Mouse (Mus musculus): Measurements from ENCODE around the gene Rpl3. TPM values are rescaled to one million over a fixed set of nuclear protein-coding genes. Genes with fewer than 3 reads are reported as not detected.
A peak's percentile ranks its signal among the peaks of the same experiment; 100 is the strongest.
"Not testable (repeated sequence)": the region's sequence is repeated elsewhere in the genome, so short reads cannot be mapped to it uniquely, and the experiment has no call there.

Rpl3 gene
- polyA plus RNA-seq, 1 experiment from 2014 or later: 612 TPM

- Histone ChIP-seq H3K27me3 (no peaks in the 10 kb centered on the region), H3K4me2 (replicated peaks) (no peak overlapping the region)
Observed at GRCm38 (mm10) chr15:80130689-80131088, 39.0 kb upstream of the Rpl3 start.

GRCm38 (mm10) chr15:80129982-80130381 lies 38.3 kb upstream of the Rpl3 start:
- Histone ChIP-seq H3K9ac (replicated peaks) (no peak overlapping the region), H3K4me1 (replicated peaks) (peaks cover 17% of the 10 kb centered on the region), H3K9me3 (no peaks in the 10 kb centered on the region), H3K4me2 (replicated peaks) (no peak overlapping the region), H3K36me3 (no peaks in the 10 kb centered on the region), H3K27me3 (no peaks in the 10 kb centered on the region), H3K4me3 (replicated peaks) (no peak overlapping the region), H3K27ac (no peak overlapping the region)
- 90% methylated on average over 6 of the region's 6 CpGs for WGBS
- ATAC-seq: no peak

More at GRCm38 (mm10) chr15:80130689-80131088, 39.0 kb upstream of the Rpl3 start:
- H3K4me3 ChIP-seq (replicated peaks): no peak overlapping the region
- H3K9ac ChIP-seq (replicated peaks): no peak overlapping the region
- 88% methylated on average over 5 of the region's 5 CpGs for WGBS
- H3K4me1 ChIP-seq (replicated peaks): peaks cover 17% of the 10 kb centered on the region
- no peaks in the 10 kb centered on the region for H3K9me3 ChIP-seq
- ATAC-seq: no peak
- H3K27ac ChIP-seq: no peak overlapping the region
- no peaks in the 10 kb centered on the region for H3K36me3 ChIP-seq

GRCm38 (mm10) chr15:80127191-80127590 lies 35.5 kb upstream of the Rpl3 start:
- Histone ChIP-seq H3K27ac (no peak overlapping the region), H3K4me1 (replicated peaks) (no peaks in the 10 kb centered on the region), H3K4me3 (replicated peaks) (no peak overlapping the region), H3K36me3 (no peaks in the 10 kb centered on the region), H3K9ac (replicated peaks) (no peak overlapping the region), H3K4me2 (replicated peaks) (no peak overlapping the region), H3K27me3 (no peaks in the 10 kb centered on the region), H3K9me3 (no peaks in the 10 kb centered on the region)
- ATAC-seq: no peak
- WGBS: 72% methylated on average over 1 of the region's 1 CpGs

GRCm38 (mm10) chr15:80124651-80125050 lies 33.0 kb upstream of the Rpl3 start:
- WGBS: 80% methylated on average over 4 of the region's 4 CpGs
- Histone ChIP-seq H3K9me3 (no peaks in the 10 kb centered on the region), H3K36me3 (no peaks in the 10 kb centered on the region), H3K4me2 (replicated peaks) (no peak overlapping the region), H3K4me3 (replicated peaks) (no peak overlapping the region), H3K27me3 (no peaks in the 10 kb centered on the region), H3K9ac (replicated peaks) (no peak overlapping the region), H3K27ac (no peak overlapping the region), H3K4me1 (replicated peaks) (no peaks in the 10 kb centered on the region)
- ATAC-seq: no peak

GRCm38 (mm10) chr15:80122431-80122830 lies 30.8 kb upstream of the Rpl3 start:
- ATAC-seq; H3K27ac ChIP-seq; H3K9ac ChIP-seq (replicated peaks); H3K36me3 ChIP-seq; H3K4me2 ChIP-seq (replicated peaks); H3K9me3 ChIP-seq; H3K4me1 ChIP-seq (replicated peaks); H3K27me3 ChIP-seq; H3K4me3 ChIP-seq (replicated peaks): not testable (repeated sequence)
- 92% methylated on average over 6 of the region's 6 CpGs for WGBS

GRCm38 (mm10) chr15:80121721-80122325 lies 30.2 kb upstream of the Rpl3 start:
- ATAC-seq: no peak
- no peak overlapping the region for H3K9ac ChIP-seq (replicated peaks)
- H3K9me3 ChIP-seq: no peaks in the 10 kb centered on the region
- H3K27me3 ChIP-seq: no peaks in the 10 kb centered on the region
- H3K36me3 ChIP-seq: no peaks in the 10 kb centered on the region
- WGBS: 88% methylated on average over 9 of the region's 9 CpGs
- H3K4me1 ChIP-seq (replicated peaks): no peaks in the 10 kb centered on the region
- H3K4me3 ChIP-seq (replicated peaks): no peak overlapping the region
- H3K4me2 ChIP-seq (replicated peaks): no peak overlapping the region
- no peak overlapping the region for H3K27ac ChIP-seq

- H3K27me3 ChIP-seq: no peaks in the 10 kb centered on the region
- no peak overlapping the region for H3K9ac ChIP-seq (replicated peaks)
- no peak overlapping the region for H3K27ac ChIP-seq
- H3K36me3 ChIP-seq: peaks cover 5% of the 10 kb centered on the region; the same call in 1 of the 2 replicates
- H3K4me3 ChIP-seq (replicated peaks): no peak overlapping the region
- no peaks in the 10 kb centered on the region for H3K9me3 ChIP-seq
- ATAC-seq: no peak
- H3K4me2 ChIP-seq (replicated peaks): no peak overlapping the region
- WGBS: 84% methylated on average over 6 of the region's 6 CpGs
- no peaks in the 10 kb centered on the region for H3K4me1 ChIP-seq (replicated peaks)
Observed at GRCm38 (mm10) chr15:80119076-80119475, 27.4 kb upstream of the Rpl3 start.

- no peak overlapping the region for H3K4me2 ChIP-seq (replicated peaks)
- no peak for ATAC-seq
- H3K36me3 ChIP-seq: peaks cover 12% of the 10 kb centered on the region; the same call in 1 of the 2 replicates
- no peak overlapping the region for H3K27ac ChIP-seq
- no peak overlapping the region for H3K9ac ChIP-seq (replicated peaks)
- H3K27me3 ChIP-seq: no peaks in the 10 kb centered on the region
- H3K4me3 ChIP-seq (replicated peaks): no peak overlapping the region
- H3K9me3 ChIP-seq: no peaks in the 10 kb centered on the region; the same call in 1 of the 2 replicates
- 79% methylated on average over 8 of the region's 8 CpGs for WGBS
- H3K4me1 ChIP-seq (replicated peaks): no peaks in the 10 kb centered on the region
Observed at GRCm38 (mm10) chr15:80117154-80117553, 25.5 kb upstream of the Rpl3 start.

- Histone ChIP-seq H3K27ac (no peak overlapping the region), H3K4me1 (replicated peaks) (no peaks in the 10 kb centered on the region), H3K9ac (replicated peaks) (no peak overlapping the region), H3K4me2 (replicated peaks) (0 out of 2 replicates have a peak overlapping the region, but pooled peaks have one; percentile 13), H3K27me3 (no peaks in the 10 kb centered on the region), H3K9me3 (no peaks in the 10 kb centered on the region; the same call in 1 of the 2 replicates), H3K4me3 (replicated peaks) (no peak overlapping the region), H3K36me3 (peaks cover 22% of the 10 kb centered on the region)
- 80% methylated on average over 13 of the region's 13 CpGs for WGBS
- peak; percentile 37; the same call in 1 of the 2 replicates for ATAC-seq
Observed at GRCm38 (mm10) chr15:80115866-80116794, 24.5 kb upstream of the Rpl3 start.

- ATAC-seq: no peak
- Histone ChIP-seq H3K36me3 (peaks cover 31% of the 10 kb centered on the region), H3K27ac (no peak overlapping the region), H3K4me1 (replicated peaks) (no peaks in the 10 kb centered on the region), H3K9me3 (no peaks in the 10 kb centered on the region; the same call in 1 of the 2 replicates), H3K27me3 (no peaks in the 10 kb centered on the region), H3K4me3 (replicated peaks) (no peak overlapping the region), H3K4me2 (replicated peaks) (0 out of 2 replicates have a peak overlapping the region, but pooled peaks have one; percentile 13), H3K9ac (replicated peaks) (no peak overlapping the region)
- WGBS: 66% methylated on average over 5 of the region's 5 CpGs
Observed at GRCm38 (mm10) chr15:80115256-80115655, 23.6 kb upstream of the Rpl3 start.

GRCm38 (mm10) chr15:80114414-80114813 lies 22.7 kb upstream of the Rpl3 start:
- WGBS: 93% methylated on average over 7 of the region's 7 CpGs
- Histone ChIP-seq H3K9ac (replicated peaks) (no peak overlapping the region), H3K9me3 (no peaks in the 10 kb centered on the region; the same call in 1 of the 2 replicates), H3K36me3 (peaks cover 34% of the 10 kb centered on the region), H3K4me1 (replicated peaks) (no peaks in the 10 kb centered on the region), H3K4me2 (replicated peaks) (no peak overlapping the region), H3K27me3 (no peaks in the 10 kb centered on the region), H3K4me3 (replicated peaks) (no peak overlapping the region), H3K27ac (no peak overlapping the region)
- ATAC-seq: no peak

GRCm38 (mm10) chr15:80112499-80112898 lies 20.8 kb upstream of the Rpl3 start:
- peaks cover 34% of the 10 kb centered on the region for H3K36me3 ChIP-seq
- no peaks in the 10 kb centered on the region; the same call in 1 of the 2 replicates for H3K9me3 ChIP-seq
- H3K27me3 ChIP-seq: no peaks in the 10 kb centered on the region
- ATAC-seq: no peak
- no peak overlapping the region for H3K4me2 ChIP-seq (replicated peaks)
- H3K9ac ChIP-seq (replicated peaks): no peak overlapping the region
- WGBS: 48% methylated on average over 2 of the region's 2 CpGs
- no peaks in the 10 kb centered on the region for H3K4me1 ChIP-seq (replicated peaks)
- no peak overlapping the region for H3K27ac ChIP-seq
- H3K4me3 ChIP-seq (replicated peaks): no peak overlapping the region

All from midbrain, embryonic 13.5 days (tissue).